Mouse (Mus musculus) hindbrain, embryonic 13.5 days (tissue): ENCODE results near the gene Utp14b. TPM values are rescaled to one million over a fixed set of nuclear protein-coding genes. Genes with fewer than 3 reads are reported as not detected.

Experiments
- ATAC-seq: fragments of 200-750 bp; cut with Nextera tagmentation; 2 replicates; pipeline ENCODE4 v1.8.0; 2017; ENCODE audit warnings: moderate TSS enrichment; ENCODE audit not compliant: low FRiP score
- H3K27ac ChIP-seq: fragments of 300-500 bp; sonication (generic); 2 replicates; pipeline ENCODE4 v1.5.1; 2015; ENCODE audit warnings: inconsistent platforms, mild to moderate bottlenecking, moderate library complexity
- H3K27me3 ChIP-seq: fragments of 300-500 bp; sonication (generic); 2 replicates; pipeline ENCODE4 v1.6.1; 2015; ENCODE audit warnings: mild to moderate bottlenecking, inconsistent platforms
- H3K36me3 ChIP-seq: fragments of 300-500 bp; sonication (generic); 2 replicates; pipeline ENCODE4 v1.6.1; 2015; ENCODE audit warnings: mild to moderate bottlenecking, inconsistent platforms
- H3K4me1 ChIP-seq: fragments of 300-500 bp; sonication (generic); replicated peaks from 2 replicates; pipeline ENCODE4 v1.6.1; 2015; ENCODE audit warnings: inconsistent platforms
- H3K4me2 ChIP-seq: fragments of 300-500 bp; sonication (generic); 2 replicates; pipeline ENCODE4 v1.6.1; 2015; ENCODE audit warnings: inconsistent platforms, mild to moderate bottlenecking, moderate library complexity
- H3K4me3 ChIP-seq: fragments of 300-500 bp; sonication (generic); 2 replicates; pipeline ENCODE4 v1.5.1; 2015; ENCODE audit warnings: mild to moderate bottlenecking, inconsistent platforms
- H3K9ac ChIP-seq: fragments of 300-500 bp; sonication (generic); 2 replicates; pipeline ENCODE4 v1.6.1; 2015; ENCODE audit warnings: mild to moderate bottlenecking, inconsistent platforms
- H3K9me3 ChIP-seq: fragments of 300-500 bp; sonication (generic); 2 replicates; pipeline ENCODE4 v1.6.1; 2016; ENCODE audit warnings: inconsistent platforms
- WGBS: fragments of 180-500 bp; shearing (Covaris S2); methylation state at CpG from one replicate; pipeline ENCODE4 v1.1.7; 2015; 5-methylcytosine and 5-hydroxymethylcytosine counted together
- polyA plus RNA-seq: library from polyadenylated mRNA; unstranded; fragments of >200 nt; fragmentation: Nextera tagmentation; extraction: Ambion mirVana; gene quantifications from 2 replicates; pipeline ENCODE4 v1.2.1, GENCODE M21; 2015

The Utp14b gene
- polyA plus RNA-seq, 1 experiment from 2014 or later = 2.6 TPM

- Histone ChIP-seq H3K4me2 (peak overlapping the region; percentile 87), H3K9ac (peak overlapping the region; percentile 98), H3K36me3 (no peaks in the 10 kb centered on the region), H3K27me3 (no peaks in the 10 kb centered on the region), H3K27ac (peak overlapping the region; percentile 99), H3K4me1 (peaks cover 32% of the 10 kb centered on the region), H3K4me3 (peak overlapping the region; percentile 89), H3K9me3 (no peaks in the 10 kb centered on the region)
- no peak for ATAC-seq
- 27% methylated on average over 21 of the region's 22 CpGs for WGBS
Measured at GRCm38 (mm10) chr1:78657021-78657629, 713 bp upstream of the Utp14b start.

GRCm38 (mm10) chr1:78658441-78659269 lies 817 bp downstream of the Utp14b start:
- no peaks in the 10 kb centered on the region for H3K36me3 ChIP-seq
- peak overlapping the region; percentile 87 for H3K4me2 ChIP-seq
- peak overlapping the region; percentile 89 for H3K4me3 ChIP-seq
- H3K27me3 ChIP-seq = no peaks in the 10 kb centered on the region
- peak overlapping the region; percentile 99 for H3K27ac ChIP-seq
- WGBS = 2% methylated on average over 20 of the region's 20 CpGs
- ATAC-seq = peak; percentile 19
- no peaks in the 10 kb centered on the region for H3K9me3 ChIP-seq
- H3K4me1 ChIP-seq = peaks cover 32% of the 10 kb centered on the region
- H3K9ac ChIP-seq = peak overlapping the region; percentile 98

DNA sequence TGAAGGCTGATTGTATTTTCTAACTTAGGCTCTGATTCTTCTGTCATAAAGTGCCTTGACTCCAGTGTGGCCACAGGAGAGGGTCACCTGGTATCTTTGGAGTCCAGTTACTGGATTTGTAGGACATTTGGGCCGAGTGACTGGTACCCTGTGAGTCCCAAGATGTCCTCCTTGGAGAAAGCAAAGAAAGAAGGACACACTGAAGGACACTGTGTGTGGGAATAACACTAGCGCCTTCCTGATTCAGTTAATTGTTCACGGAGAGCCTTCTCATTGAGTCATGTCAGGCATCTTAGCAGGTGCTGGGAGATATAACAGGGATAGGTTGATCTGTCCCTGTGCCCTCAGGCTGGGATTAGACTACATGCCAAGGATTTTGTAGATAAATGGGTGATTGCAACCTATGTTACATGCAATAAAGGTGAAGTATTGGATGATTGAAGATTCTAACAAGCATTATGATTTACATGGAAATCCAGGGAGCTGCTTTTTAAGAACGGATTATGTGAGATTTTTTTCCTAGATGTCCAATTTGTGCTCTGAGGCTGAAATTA lies 1.5 kb downstream of the Utp14b start:
- no peaks in the 10 kb centered on the region for H3K9me3 ChIP-seq
- 23% methylated on average over 4 of the region's 4 CpGs for WGBS
- H3K27ac ChIP-seq = no peak overlapping the region
- peak overlapping the region; percentile 98 for H3K9ac ChIP-seq
- ATAC-seq = no peak
- no peaks in the 10 kb centered on the region for H3K27me3 ChIP-seq
- H3K4me2 ChIP-seq = peak overlapping the region; percentile 87
- H3K36me3 ChIP-seq = peaks cover 5% of the 10 kb centered on the region
- H3K4me1 ChIP-seq = peaks cover 32% of the 10 kb centered on the region
- H3K4me3 ChIP-seq = peak overlapping the region; percentile 89

- 92% methylated on average over 4 of the region's 4 CpGs for WGBS
- Histone ChIP-seq H3K27ac (no peak overlapping the region), H3K9me3 (no peaks in the 10 kb centered on the region), H3K4me1 (peaks cover 22% of the 10 kb centered on the region), H3K9ac (no peak overlapping the region), H3K4me2 (no peak overlapping the region), H3K27me3 (no peaks in the 10 kb centered on the region), H3K4me3 (no peak overlapping the region), H3K36me3 (peaks cover 45% of the 10 kb centered on the region)
- no peak for ATAC-seq
Measured at GRCm38 (mm10) chr1:78664326-78664725, 6.5 kb downstream of the Utp14b start.

DNA sequence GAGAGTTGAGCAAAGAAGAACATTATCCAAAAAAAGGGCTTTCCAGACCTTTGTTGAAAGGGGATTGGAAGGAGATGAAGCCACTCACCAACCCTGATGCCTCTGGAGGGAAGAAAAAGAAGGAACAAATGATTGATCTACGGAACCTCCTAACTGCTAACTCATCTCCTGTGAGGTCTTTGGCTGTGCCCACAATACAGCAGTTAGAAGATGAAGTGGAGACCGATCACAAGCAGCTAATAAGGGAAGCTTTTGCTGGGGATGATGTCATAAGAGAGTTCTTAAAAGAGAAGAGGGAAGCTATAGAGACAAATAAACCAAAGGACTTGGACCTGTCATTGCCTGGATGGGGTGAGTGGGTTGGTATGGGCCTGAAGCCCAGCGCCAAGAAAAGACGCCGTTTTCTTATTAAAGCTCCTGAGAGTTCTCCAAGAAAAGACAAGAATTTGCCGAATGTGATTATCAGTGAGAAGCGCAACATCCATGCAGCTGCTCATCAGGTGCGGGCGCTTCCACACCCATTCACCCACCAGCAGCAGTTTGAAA lies 8.2 kb downstream of the Utp14b start:
- Histone ChIP-seq H3K9ac (no peak overlapping the region), H3K36me3 (peaks cover 45% of the 10 kb centered on the region), H3K4me3 (no peak overlapping the region), H3K4me2 (no peak overlapping the region), H3K4me1 (peaks cover 7% of the 10 kb centered on the region), H3K27me3 (no peaks in the 10 kb centered on the region), H3K27ac (no peak overlapping the region), H3K9me3 (no peaks in the 10 kb centered on the region)
- ATAC-seq = no peak
- WGBS = 98% methylated on average over 9 of the region's 9 CpGs

DNA sequence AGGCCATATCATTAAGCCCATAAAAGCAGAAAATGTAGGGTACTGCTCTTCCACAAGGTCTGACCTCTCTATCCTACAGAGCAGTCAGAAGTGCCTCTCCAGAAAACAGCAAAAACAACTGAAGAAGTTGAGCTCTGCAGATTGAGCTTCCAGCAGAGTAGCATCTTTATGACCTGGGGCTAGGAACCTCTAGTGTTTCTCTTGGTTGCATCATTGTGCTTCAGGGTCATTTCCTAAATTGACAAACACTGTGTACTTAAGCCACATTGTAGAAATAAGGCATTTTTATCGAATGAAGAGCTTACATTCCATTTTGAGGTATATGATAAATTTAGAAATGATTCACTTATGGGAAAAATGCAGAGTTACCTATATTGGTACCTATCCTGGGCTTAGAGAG lies 8.7 kb downstream of the Utp14b start:
- H3K4me1 ChIP-seq = peaks cover under 1% of the 10 kb centered on the region; the same call in 1 of the 2 replicates
- no peak for ATAC-seq
- H3K27me3 ChIP-seq = no peaks in the 10 kb centered on the region
- no peak overlapping the region for H3K9ac ChIP-seq
- no peak overlapping the region for H3K4me3 ChIP-seq
- H3K36me3 ChIP-seq = peaks cover 45% of the 10 kb centered on the region
- H3K9me3 ChIP-seq = no peaks in the 10 kb centered on the region
- 98% methylated on average over 1 of the region's 1 CpGs for WGBS
- H3K4me2 ChIP-seq = no peak overlapping the region
- no peak overlapping the region for H3K27ac ChIP-seq

GRCm38 (mm10) chr1:78682291-78682690 lies 24.5 kb downstream of the Utp14b start:
- no peak for ATAC-seq
- WGBS = 94% methylated on average over 3 of the region's 3 CpGs
- Histone ChIP-seq H3K9ac (no peak overlapping the region), H3K36me3 (peaks cover 13% of the 10 kb centered on the region; the same call in 1 of the 2 replicates), H3K4me3 (no peak overlapping the region), H3K9me3 (no peaks in the 10 kb centered on the region), H3K27ac (no peak overlapping the region), H3K4me1 (no peaks in the 10 kb centered on the region; the same call in 1 of the 2 replicates), H3K4me2 (no peak overlapping the region), H3K27me3 (no peaks in the 10 kb centered on the region)

DNA sequence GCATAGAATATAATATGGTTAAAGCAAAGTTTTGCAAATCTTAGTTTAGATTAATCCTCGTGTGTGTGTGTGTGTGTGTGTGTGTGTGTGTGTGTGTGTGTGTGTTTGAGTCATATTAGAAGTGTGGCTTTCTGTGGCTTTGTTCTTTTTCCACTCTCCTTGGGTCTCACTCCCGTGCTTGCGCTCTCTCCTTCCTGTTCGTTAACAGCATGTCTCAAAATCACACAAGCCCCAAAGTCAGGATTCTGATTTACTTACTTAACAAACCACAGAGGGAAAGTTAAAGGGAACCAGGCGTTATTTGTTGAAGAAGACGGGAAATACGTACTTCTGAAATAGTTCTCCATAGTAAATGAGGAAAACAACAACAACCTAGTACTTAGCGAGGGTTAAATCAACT lies 26.3 kb downstream of the Utp14b start:
- ATAC-seq = no peak
- Histone ChIP-seq H3K4me2 (no peak overlapping the region), H3K9ac (no peak overlapping the region), H3K4me3 (no peak overlapping the region), H3K27ac (no peak overlapping the region), H3K9me3 (no peaks in the 10 kb centered on the region), H3K36me3 (peaks cover 20% of the 10 kb centered on the region), H3K4me1 (no peaks in the 10 kb centered on the region), H3K27me3 (no peaks in the 10 kb centered on the region)
- WGBS = 90% methylated on average over 8 of the region's 8 CpGs

GRCm38 (mm10) chr1:78686872-78687271 lies 29.0 kb downstream of the Utp14b start:
- no peak overlapping the region for H3K27ac ChIP-seq
- no peak overlapping the region for H3K9ac ChIP-seq
- H3K36me3 ChIP-seq = peaks cover 36% of the 10 kb centered on the region
- no peak overlapping the region for H3K4me2 ChIP-seq
- H3K9me3 ChIP-seq = no peaks in the 10 kb centered on the region
- H3K27me3 ChIP-seq = no peaks in the 10 kb centered on the region
- H3K4me3 ChIP-seq = no peak overlapping the region
- no peaks in the 10 kb centered on the region for H3K4me1 ChIP-seq
- ATAC-seq = no peak

DNA sequence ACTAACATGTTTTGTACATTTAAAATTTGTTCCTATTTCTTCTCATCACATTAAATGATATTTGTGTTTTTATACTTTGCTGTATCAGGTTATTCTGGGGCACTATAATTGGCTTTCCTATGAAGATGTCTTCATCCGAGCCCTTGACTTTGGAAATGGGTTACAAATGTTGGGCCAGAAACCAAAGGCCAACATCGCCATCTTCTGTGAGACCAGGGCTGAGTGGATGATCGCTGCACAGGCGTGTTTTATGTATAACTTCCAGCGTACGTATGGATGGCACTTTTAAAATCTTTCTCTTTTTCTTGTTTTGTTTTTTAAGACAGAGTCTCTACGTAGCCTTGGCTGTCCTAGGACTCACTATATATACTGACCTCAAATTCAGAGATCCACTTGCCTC lies 30.3 kb downstream of the Utp14b start:
- no peak for ATAC-seq
- H3K27me3 ChIP-seq = no peaks in the 10 kb centered on the region
- H3K27ac ChIP-seq = no peak overlapping the region
- no peaks in the 10 kb centered on the region for H3K9me3 ChIP-seq
- WGBS = 92% methylated on average over 7 of the region's 7 CpGs
- H3K36me3 ChIP-seq = peaks cover 39% of the 10 kb centered on the region
- H3K9ac ChIP-seq = no peak overlapping the region
- no peak overlapping the region for H3K4me3 ChIP-seq
- H3K4me2 ChIP-seq = no peak overlapping the region
- H3K4me1 ChIP-seq = no peaks in the 10 kb centered on the region

- no peak overlapping the region for H3K27ac ChIP-seq
- 93% methylated on average over 9 of the region's 9 CpGs for WGBS
- H3K9me3 ChIP-seq = no peaks in the 10 kb centered on the region
- no peaks in the 10 kb centered on the region for H3K4me1 ChIP-seq
- H3K27me3 ChIP-seq = no peaks in the 10 kb centered on the region
- no peak overlapping the region for H3K4me3 ChIP-seq
- H3K36me3 ChIP-seq = peaks cover 78% of the 10 kb centered on the region
- no peak overlapping the region for H3K4me2 ChIP-seq
- no peak for ATAC-seq
- no peak overlapping the region for H3K9ac ChIP-seq
Measured at GRCm38 (mm10) chr1:78694503-78695258, 36.8 kb downstream of the Utp14b start.

DNA sequence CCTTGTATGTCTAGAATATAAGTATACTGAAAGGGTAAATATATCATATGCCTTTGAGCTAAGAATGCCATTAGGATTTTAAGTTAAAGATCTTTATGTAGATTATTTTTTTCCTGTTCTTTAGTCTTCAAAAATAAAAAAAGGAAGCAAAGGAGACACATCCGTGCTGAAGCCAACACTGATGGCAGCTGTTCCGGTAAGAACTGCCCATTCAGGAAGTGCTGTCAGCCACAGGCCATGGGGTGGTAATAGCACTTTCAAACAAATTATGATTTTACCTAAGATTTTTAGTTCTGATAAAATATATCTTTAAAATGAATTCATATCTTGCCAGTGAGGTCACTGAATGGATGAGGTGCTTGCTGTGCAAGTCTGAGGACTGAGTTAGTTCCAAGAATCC lies 38.5 kb downstream of the Utp14b start:
- Histone ChIP-seq H3K36me3 (peaks cover 76% of the 10 kb centered on the region), H3K27ac (no peak overlapping the region), H3K4me3 (no peak overlapping the region), H3K4me2 (no peak overlapping the region), H3K9ac (no peak overlapping the region), H3K27me3 (no peaks in the 10 kb centered on the region), H3K4me1 (no peaks in the 10 kb centered on the region), H3K9me3 (no peaks in the 10 kb centered on the region)
- 95% methylated on average over 2 of the region's 2 CpGs for WGBS
- ATAC-seq = no peak
